Mouse (Mus musculus) MEL (cell line): ENCODE measurements around the gene Neurl4. TPM values are rescaled to one million over a fixed set of nuclear protein-coding genes. Genes with fewer than 3 reads are reported as not detected.

Experiments used
- DNase-seq: peaks from one replicate; pipeline ENCODE4 v3.0.0; 2011; ENCODE audit warnings: low read depth, low spot score
- H3K27ac ChIP-seq: 2 replicates; pipeline ENCODE4 v1.5.1; 2012; ENCODE audit warnings: low read depth, mild to moderate bottlenecking, control low read depth, low read length, moderate library complexity; ENCODE audit not compliant: control insufficient read depth
- H3K27me3 ChIP-seq, 2 experiments: fragments of 150-350 bp in 1 of 2; sonication (generic) in 1 of 2; 2 replicates each; pipeline ENCODE4 v1.6.1; 2012; ENCODE audit warnings: low read length in 2 of 2, mild to moderate bottlenecking in 2 of 2, improper control_type of control experiment in 1 of 2, moderate library complexity in 1 of 2; ENCODE audit not compliant: insufficient read depth in 2 of 2, control insufficient read depth in 1 of 2
- H3K36me3 ChIP-seq, 2 experiments: 2 replicates each; pipeline ENCODE4 v1.6.1; 2012 to 2014; ENCODE audit warnings: low read length in 2 of 2, improper control_type of control experiment in 1 of 2, inconsistent platforms in 1 of 2, mild to moderate bottlenecking in 1 of 2; ENCODE audit not compliant: insufficient read depth in 2 of 2, control insufficient read depth in 1 of 2
- H3K4me1 ChIP-seq, 2 experiments: fragments of 150-350 bp in 1 of 2; sonication (generic) in 1 of 2; 2 replicates each; pipeline ENCODE4 v1.6.1; 2012; ENCODE audit warnings: low read length in 2 of 2, improper control_type of control experiment in 1 of 2, mild to moderate bottlenecking in 1 of 2; ENCODE audit not compliant: insufficient read depth in 2 of 2, control insufficient read depth in 1 of 2
- H3K4me3 ChIP-seq, 2 experiments: fragments of 150-350 bp in 1 of 2; sonication (generic) in 1 of 2; 2 replicates each; pipeline ENCODE4 v1.5.1; 2012; ENCODE audit warnings: low read depth in 2 of 2, low read length in 2 of 2, mild to moderate bottlenecking in 2 of 2, moderate library complexity in 2 of 2, control low read depth in 1 of 2, improper control_type of control experiment in 1 of 2; ENCODE audit not compliant: control insufficient read depth in 1 of 2, insufficient read depth in 1 of 2
- H3K79me2 ChIP-seq: 2 replicates; pipeline ENCODE4 v1.6.1; 2012; ENCODE audit warnings: mild to moderate bottlenecking, low read length, moderate library complexity; ENCODE audit not compliant: control insufficient read depth, poor library complexity, insufficient read depth
- H3K9ac ChIP-seq: 2 replicates; pipeline ENCODE4 v1.6.1; 2012; ENCODE audit warnings: low read depth, mild to moderate bottlenecking, control low read depth, low read length, moderate library complexity; ENCODE audit not compliant: control insufficient read depth, poor library complexity, severe bottlenecking
- H3K9me3 ChIP-seq: fragments of 150-350 bp; sonication (generic); replicated peaks from 2 replicates; pipeline ENCODE4 v1.6.1; 2012; ENCODE audit warnings: mild to moderate bottlenecking, low read length, improper control_type of control experiment, moderate library complexity; ENCODE audit not compliant: insufficient read depth
- BHLHE40 ChIP-seq: IDR thresholded peaks from 2 replicates; pipeline ENCODE4 v1.6.1; 2012; ENCODE audit warnings: low read depth, mild to moderate bottlenecking, inconsistent platforms, low read length, improper control_type of control experiment, borderline replicate concordance
- CHD1 ChIP-seq: IDR thresholded peaks from 2 replicates; pipeline ENCODE4 v1.6.1; 2012; ENCODE audit warnings: low read depth, mild to moderate bottlenecking, inconsistent platforms, low read length, improper control_type of control experiment
- CHD2 ChIP-seq: IDR thresholded peaks from 2 replicates; pipeline ENCODE4 v1.6.1; 2011; ENCODE audit warnings: low read length, improper control_type of control experiment
- CTCF ChIP-seq, 3 experiments: IDR thresholded peaks in 2 of 3; conservative IDR thresholded peaks in 1 of 3; 2 replicates each; pipeline ENCODE4 v1.5.1; 2011 to 2012; ENCODE audit warnings: low read length in 3 of 3, low read depth in 2 of 3, mild to moderate bottlenecking in 2 of 3, improper control_type of control experiment in 1 of 3, inconsistent platforms in 1 of 3, mixed read lengths in 1 of 3, moderate library complexity in 1 of 3; ENCODE audit not compliant: control insufficient read depth in 1 of 3, insufficient read depth in 1 of 3, poor library complexity in 1 of 3, severe bottlenecking in 1 of 3
- ELF1 ChIP-seq: IDR thresholded peaks from 2 replicates; pipeline ENCODE4 v1.6.1; 2014; ENCODE audit warnings: low read depth, mild to moderate bottlenecking, inconsistent platforms, low read length, improper control_type of control experiment, moderate library complexity
- EP300 ChIP-seq, 2 experiments: IDR thresholded peaks; 2 replicates each; pipeline ENCODE4 v1.6.1; 2011; ENCODE audit warnings: improper control_type of control experiment in 2 of 2, low read length in 2 of 2, low read depth in 1 of 2, mild to moderate bottlenecking in 1 of 2
- GATA1 ChIP-seq: IDR thresholded peaks from 2 replicates; pipeline ENCODE4 v1.6.1; 2011; ENCODE audit warnings: low read depth, low read length, improper control_type of control experiment
- JUND ChIP-seq: IDR thresholded peaks from 2 replicates; pipeline ENCODE4 v1.6.1; 2011; ENCODE audit warnings: low read depth, mild to moderate bottlenecking, improper control_type of control experiment, low read length
- KAT2A ChIP-seq: conservative IDR thresholded peaks from 2 replicates; pipeline ENCODE4 v1.6.1; 2012; ENCODE audit warnings: low read depth, low read length, improper control_type of control experiment, inconsistent platforms
- MAFK ChIP-seq: IDR thresholded peaks from 2 replicates; pipeline ENCODE4 v1.6.1; 2011; ENCODE audit warnings: low read depth, mild to moderate bottlenecking, low read length, improper control_type of control experiment, borderline replicate concordance
- MAX ChIP-seq: IDR thresholded peaks from 2 replicates; pipeline ENCODE4 v1.6.1; 2011; ENCODE audit warnings: low read length, improper control_type of control experiment
- MEF2A ChIP-seq: IDR thresholded peaks from 2 replicates; pipeline ENCODE4 v1.6.1; 2014; ENCODE audit warnings: low read depth, mild to moderate bottlenecking, inconsistent platforms, low read length, improper control_type of control experiment; ENCODE audit not compliant: poor library complexity, insufficient replicate concordance, severe bottlenecking; ENCODE audit errors: extremely low read depth
- MXI1 ChIP-seq: IDR thresholded peaks from 2 replicates; pipeline ENCODE4 v1.6.1; 2011; ENCODE audit warnings: mild to moderate bottlenecking, low read depth, low read length, improper control_type of control experiment
- MYB ChIP-seq: IDR thresholded peaks from 2 replicates; pipeline ENCODE4 v1.6.1; 2011; ENCODE audit warnings: mild to moderate bottlenecking, low read depth, low read length, improper control_type of control experiment
- MYC ChIP-seq: IDR thresholded peaks from 2 replicates; pipeline ENCODE4 v1.6.1; 2011; ENCODE audit warnings: low read depth, mild to moderate bottlenecking, low read length, improper control_type of control experiment, moderate library complexity
- NELFE ChIP-seq: IDR thresholded peaks from 2 replicates; pipeline ENCODE4 v1.6.1; 2011; ENCODE audit warnings: low read depth, low read length, improper control_type of control experiment
- NRF1 ChIP-seq: IDR thresholded peaks from 2 replicates; pipeline ENCODE4 v1.6.1; 2014; ENCODE audit warnings: low read depth, mild to moderate bottlenecking, inconsistent platforms, low read length, improper control_type of control experiment, moderate library complexity; ENCODE audit not compliant: poor library complexity, insufficient read depth, severe bottlenecking
- POLR2AphosphoS2 ChIP-seq: IDR thresholded peaks from 2 replicates; pipeline ENCODE4 v1.6.1; 2011; ENCODE audit warnings: low read length, improper control_type of control experiment
- POLR2AphosphoS5 ChIP-seq: IDR thresholded peaks from 2 replicates; pipeline ENCODE4 v1.6.1; 2012; ENCODE audit warnings: low read depth, borderline replicate concordance, mild to moderate bottlenecking, inconsistent platforms, low read length, moderate library complexity, mixed read lengths
- RAD21 ChIP-seq: IDR thresholded peaks from 2 replicates; pipeline ENCODE4 v1.6.1; 2011; ENCODE audit warnings: mild to moderate bottlenecking, low read depth, low read length, improper control_type of control experiment
- RCOR1 ChIP-seq: IDR thresholded peaks from 2 replicates; pipeline ENCODE4 v1.6.1; 2012; ENCODE audit warnings: low read depth, mild to moderate bottlenecking, inconsistent platforms, low read length, improper control_type of control experiment
- SIN3A ChIP-seq: IDR thresholded peaks from 2 replicates; pipeline ENCODE4 v1.6.1; 2012; ENCODE audit warnings: low read length, improper control_type of control experiment, inconsistent platforms
- SMC3 ChIP-seq: IDR thresholded peaks from 2 replicates; pipeline ENCODE4 v1.6.1; 2011; ENCODE audit warnings: low read depth, low read length, improper control_type of control experiment
- TBP ChIP-seq: IDR thresholded peaks from 2 replicates; pipeline ENCODE4 v1.8.0; 2011; ENCODE audit warnings: low read depth, low read length, improper control_type of control experiment
- UBTF ChIP-seq: IDR thresholded peaks from 2 replicates; pipeline ENCODE4 v1.6.1; 2012; ENCODE audit warnings: low read depth, mild to moderate bottlenecking, inconsistent platforms, low read length, improper control_type of control experiment, moderate library complexity, borderline replicate concordance; ENCODE audit not compliant: insufficient read depth
- USF1 ChIP-seq: IDR thresholded peaks from 2 replicates; pipeline ENCODE4 v1.6.1; 2014; ENCODE audit warnings: low read depth, mild to moderate bottlenecking, inconsistent platforms, low read length, improper control_type of control experiment, moderate library complexity
- ZC3H11A ChIP-seq: IDR thresholded peaks from 2 replicates; pipeline ENCODE4 v1.6.1; 2012; ENCODE audit warnings: low read depth, mild to moderate bottlenecking, inconsistent platforms, low read length, improper control_type of control experiment
- ZKSCAN1 ChIP-seq: IDR thresholded peaks from 2 replicates; pipeline ENCODE4 v1.6.1; 2012; ENCODE audit warnings: low read depth, mild to moderate bottlenecking, inconsistent platforms, low read length, improper control_type of control experiment, moderate library complexity
- polyA plus RNA-seq, 2 experiments: library from polyadenylated mRNA; stranded (reverse) in 1 of 2; unstranded in 1 of 2; fragments of >175 nt in 1 of 2; fragments of >200 nt in 1 of 2; gene quantifications; 2 replicates each; pipeline versions ENCODE4 v1.2.1 to v1.2.4; 2012; ENCODE audit warnings: low replicate concordance in 2 of 2, low read depth in 1 of 2; ENCODE audit not compliant: insufficient read length in 2 of 2, insufficient read depth in 1 of 2, missing spikeins in 1 of 2
- total RNA-seq: library from RNA; depleted of rRNA; stranded (reverse); fragments of 300-350 nt; gene quantifications from 2 replicates; pipeline ENCODE4 v1.2.3, GENCODE M21; 2012

Neurl4 gene
- total and polyA plus RNA-seq, 3 experiments: 50.9 to 58.0 TPM; not detected in 1

DNA sequence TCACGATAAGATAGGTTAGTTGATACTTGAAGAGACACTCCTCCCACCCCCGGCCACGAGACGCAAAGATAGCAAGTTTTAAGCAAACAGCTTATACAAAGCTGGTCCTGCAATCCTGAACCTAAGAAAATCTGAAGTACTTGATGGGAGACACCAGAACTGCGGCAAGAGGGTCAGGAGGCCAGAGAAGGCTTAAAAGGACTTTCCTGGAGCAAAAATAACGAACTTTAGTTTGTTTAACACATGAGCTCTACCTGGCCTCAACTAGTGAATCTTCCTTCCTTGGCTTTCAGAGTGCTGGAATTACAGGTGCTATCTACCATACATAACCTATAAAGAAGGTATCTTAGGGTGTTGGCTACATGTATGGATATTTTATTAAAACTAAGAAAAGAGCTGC is 33.8 kb downstream of the Neurl4 start:
- DNase-seq: peak; percentile 78
- H3K9ac ChIP-seq: peak overlapping the region; percentile 60
- H3K4me3 ChIP-seq: peak overlapping the region; percentile 57 to 60
- peak overlapping the region; percentile 42 for H3K27ac ChIP-seq
- no peaks in the 10 kb centered on the region for H3K79me2 ChIP-seq
- peaks cover 0 to 2% of the 10 kb centered on the region in 2 experiments; a peak in 1 of 4 replicates for H3K27me3 ChIP-seq
- TF ChIP-seq ELF1 (no peak), RAD21 (no peak), ZC3H11A (no peak), SMC3 (no peak), TBP (no peak), SIN3A (no peak; the same call in 1 of the 2 replicates), KAT2A (no peak), GATA1 (0 out of 2 replicates have a peak, but pooled peaks have one; percentile 1)
- TF ChIP-seq, all 39 proteins: peak for 1
- H3K36me3 ChIP-seq: peaks cover 0 to 28% of the 10 kb centered on the region in 2 experiments; a peak in 2 of 4 replicates
- H3K4me1 ChIP-seq: peaks cover 5 to 30% of the 10 kb centered on the region in 2 experiments; a peak in 2 of 4 replicates
- no peaks in the 10 kb centered on the region for H3K9me3 ChIP-seq

- Histone ChIP-seq H3K4me3 (peak within 1 kb of the TSS; percentile 57 to 60), H3K27ac (peak within 1 kb of the TSS; percentile 42)
- peak; percentile 23; the same call in 1 of the 2 replicates for TF ChIP-seq CHD2
- TF ChIP-seq RCOR1: 0 out of 2 replicates have a peak, but pooled peaks have one; percentile 16
- TF ChIP-seq ZC3H11A: no peak
- no peak for TF ChIP-seq UBTF
- TF ChIP-seq CHD1: no peak
- TF ChIP-seq USF1: peak; percentile 100
- TF ChIP-seq MYB: peak; percentile 36; the same call in 1 of the 2 replicates
- peak; percentile 78 for TF ChIP-seq MAX
- TF ChIP-seq MAFK: no peak
- TF ChIP-seq NRF1: peak; percentile 32; the same call in 1 of the 2 replicates
- TF ChIP-seq SIN3A: peak; percentile 71
- no peak for TF ChIP-seq GATA1
- TF ChIP-seq BHLHE40: no peak
- no peak for TF ChIP-seq POLR2AphosphoS2
- no peak for TF ChIP-seq MEF2A
- no peak for TF ChIP-seq ZKSCAN1
- peak; percentile 74 for TF ChIP-seq MXI1
- no peak for TF ChIP-seq POLR2AphosphoS5
- TF ChIP-seq CTCF (IDR thresholded peaks at IDR 0.05 in 2 of 3, conservative IDR thresholded peaks at IDR 0.05 in 1 of 3; ENCODE audit: control insufficient read depth in 1 of 3, insufficient read depth in 1 of 3, low read depth in 2 of 3, low read length in 3 of 3, poor library complexity in 1 of 3, severe bottlenecking in 1 of 3): peak in 1 of 3 experiments; percentile 20; a peak in 1 of 6 replicates
- peak in 1 of 2 experiments; percentile 24; a peak in 1 of 4 replicates for TF ChIP-seq EP300 (IDR thresholded peaks at IDR 0.05; ENCODE audit: low read depth in 1 of 2, low read length in 2 of 2)
- TF ChIP-seq MYC: no peak
- no peak for TF ChIP-seq KAT2A
- no peak for TF ChIP-seq SMC3
- TF ChIP-seq TBP: no peak
- peak; percentile 33; the same call in 1 of the 2 replicates for TF ChIP-seq NELFE
- TF ChIP-seq JUND: no peak
Observed at GRCm38 (mm10) chr11:69935137-69935879, 34.4 kb downstream of the Neurl4 start, which contains the start of gene Ybx2. Gene Ybx2 (plus strand): TSS chr11:69935796.

More at GRCm38 (mm10) chr11:69935137-69935879, 34.4 kb downstream of the Neurl4 start, which contains the start of gene Ybx2:
- Histone ChIP-seq H3K79me2 (no peaks in the 10 kb centered on the region), H3K27me3 (peaks cover 0 to 2% of the 10 kb centered on the region in 2 experiments; a peak in 1 of 4 replicates), H3K9ac (peak within 1 kb of the TSS; percentile 66), H3K36me3 (peaks cover 0 to 25% of the 10 kb centered on the region in 2 experiments; a peak in 2 of 4 replicates), H3K4me1 (peaks cover 5 to 23% of the 10 kb centered on the region in 2 experiments; a peak in 2 of 4 replicates), H3K9me3 (no peaks in the 10 kb centered on the region)
- DNase-seq: peak; percentile 93
